Mouse (Mus musculus) embryonic fibroblast, embryonic 13.5 days (primary cell): ENCODE measurements around the gene Abl1. TPM values are rescaled to one million over a fixed set of nuclear protein-coding genes. Genes with fewer than 3 reads are reported as not detected.
A peak's percentile ranks its signal among the peaks of the same experiment; 100 is the strongest.

Experiments
- H3K27ac ChIP-seq: 2 replicates; pipeline ENCODE4 v1.5.1; 2012; ENCODE audit warnings: low read length, control low read depth, inconsistent platforms; ENCODE audit not compliant: insufficient read depth
- H3K4me1 ChIP-seq: 2 replicates; pipeline ENCODE4 v1.6.1; 2011; ENCODE audit warnings: low read length; ENCODE audit not compliant: control insufficient read depth, insufficient read depth
- H3K4me3 ChIP-seq: 2 replicates; pipeline ENCODE4 v1.5.1; 2011; ENCODE audit warnings: mild to moderate bottlenecking, control low read depth, low read length; ENCODE audit not compliant: insufficient read depth
- CTCF ChIP-seq: IDR thresholded peaks from 2 replicates; pipeline ENCODE4 v1.5.1; 2011; ENCODE audit warnings: mild to moderate bottlenecking, control low read depth, low read length, moderate library complexity, borderline replicate concordance; ENCODE audit not compliant: insufficient read depth
- POLR2A ChIP-seq: IDR thresholded peaks from 2 replicates; pipeline ENCODE4 v1.6.1; 2011; ENCODE audit warnings: low read depth, mild to moderate bottlenecking, control low read depth, low read length, moderate library complexity
- polyA plus RNA-seq: library from polyadenylated mRNA; stranded (reverse); fragments of >200 nt; gene quantifications from 2 replicates; pipeline ENCODE4 v1.2.4, GENCODE M21; 2011; ENCODE audit warnings: low read depth; ENCODE audit not compliant: missing spikeins, insufficient read length

Gene Abl1
- polyA plus RNA-seq, 1 experiment = 61.6 TPM

DNA sequence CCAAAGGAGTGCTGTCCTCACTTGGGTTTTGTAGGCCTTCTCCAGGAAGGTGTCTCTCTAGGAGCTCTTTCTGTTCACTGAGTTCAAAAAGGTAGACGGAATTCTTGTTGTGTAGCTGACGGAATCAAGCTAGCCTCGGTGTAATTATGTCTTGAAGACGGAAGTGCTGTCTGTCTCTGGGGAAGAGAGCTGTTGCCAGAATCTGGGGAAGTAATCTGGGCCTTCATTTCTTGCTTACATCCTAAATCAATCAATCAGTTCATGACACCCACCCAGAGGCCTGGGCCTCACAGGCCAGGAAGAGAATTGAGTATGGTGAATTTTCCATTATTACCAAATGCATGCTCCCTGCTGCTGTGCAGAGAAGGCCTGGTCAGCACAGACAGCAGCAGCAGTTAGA is 73.4 kb downstream of the Abl1 start:
- H3K27ac ChIP-seq = peak overlapping the region; percentile 95
- peak overlapping the region; percentile 96 for H3K4me3 ChIP-seq
- no peak for TF ChIP-seq CTCF
- no peak; the same call in 1 of the 2 replicates for TF ChIP-seq POLR2A
- H3K4me1 ChIP-seq = peaks cover 27% of the 10 kb centered on the region

DNA sequence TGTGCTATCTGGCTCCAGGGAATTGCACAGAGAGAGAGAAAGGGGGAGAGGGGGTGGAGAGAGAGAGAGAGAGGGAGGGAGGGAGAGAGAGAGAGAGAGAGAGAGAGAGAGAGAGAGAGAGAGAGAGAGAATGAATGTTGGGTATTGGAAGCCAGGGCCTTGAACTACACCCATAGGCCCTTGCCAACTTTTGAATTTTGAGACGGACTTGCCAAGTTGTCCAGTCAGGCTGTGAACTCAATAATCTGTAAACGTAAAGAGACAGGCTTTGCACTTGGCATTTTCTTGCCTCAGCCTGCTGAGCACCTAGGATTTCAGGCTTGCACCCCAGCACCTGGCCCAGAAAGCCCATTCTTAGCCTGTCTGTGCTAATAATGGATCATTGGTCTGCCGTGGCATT is 74.0 kb downstream of the Abl1 start:
- Histone ChIP-seq H3K4me1 (peaks cover 26% of the 10 kb centered on the region), H3K4me3 (peak overlapping the region; percentile 96), H3K27ac (no peak overlapping the region)
- TF ChIP-seq POLR2A (no peak), CTCF (no peak)

DNA sequence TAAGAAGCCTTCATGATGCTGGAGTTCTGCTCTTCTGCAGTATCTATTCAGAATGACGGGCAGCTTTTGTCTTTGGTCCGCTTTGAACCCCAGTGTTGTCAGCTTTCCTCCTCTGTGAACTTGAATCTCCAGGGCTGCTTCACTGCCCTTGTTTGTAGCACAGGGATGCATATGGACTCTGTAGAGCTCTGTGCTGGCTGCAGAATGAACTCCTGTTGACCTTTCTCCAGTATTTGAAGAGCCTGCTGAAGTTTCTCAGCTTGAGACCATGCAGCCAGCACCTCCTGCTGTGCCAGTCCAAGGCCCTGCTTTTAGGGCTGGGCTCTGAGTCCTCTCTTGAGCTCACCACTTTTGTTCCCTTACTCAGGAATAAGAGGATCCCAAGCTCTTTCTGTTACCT is 74.7 kb downstream of the Abl1 start:
- peaks cover 28% of the 10 kb centered on the region for H3K4me1 ChIP-seq
- H3K27ac ChIP-seq = no peak overlapping the region
- H3K4me3 ChIP-seq = peak overlapping the region; percentile 20
- TF ChIP-seq POLR2A (no peak), CTCF (no peak)

DNA sequence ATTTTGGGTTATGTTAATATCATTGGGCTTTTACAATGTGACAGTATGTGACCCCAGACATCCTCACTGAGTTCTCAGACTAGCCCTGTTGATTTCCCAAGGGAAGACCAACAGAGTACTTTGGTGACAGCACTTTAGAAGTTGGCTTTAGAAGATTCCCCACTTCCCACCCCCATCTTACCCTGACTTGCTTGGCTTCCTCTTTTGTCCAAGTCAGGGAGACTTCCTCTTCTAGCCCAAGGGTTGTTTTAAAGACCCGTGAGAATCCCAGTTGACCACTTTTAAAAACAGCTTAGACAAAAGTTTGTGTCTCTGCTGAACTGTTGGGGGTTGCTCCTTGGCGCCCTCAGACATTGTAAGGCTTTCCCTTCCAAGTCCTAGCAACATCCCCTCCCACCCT is 75.1 kb downstream of the Abl1 start:
- TF ChIP-seq CTCF (no peak), POLR2A (no peak)
- H3K4me1 ChIP-seq = peaks cover 27% of the 10 kb centered on the region
- H3K27ac ChIP-seq = no peak overlapping the region
- peak overlapping the region; percentile 20; the same call in 1 of the 2 replicates for H3K4me3 ChIP-seq

- Histone ChIP-seq H3K4me3 (no peak overlapping the region), H3K27ac (no peak overlapping the region), H3K4me1 (peaks cover 42% of the 10 kb centered on the region)
- TF ChIP-seq POLR2A (no peak), CTCF (no peak)
These were observed 78.9 kb downstream of the Abl1 start for GRCm38 (mm10) chr2:31767104-31767503.

DNA sequence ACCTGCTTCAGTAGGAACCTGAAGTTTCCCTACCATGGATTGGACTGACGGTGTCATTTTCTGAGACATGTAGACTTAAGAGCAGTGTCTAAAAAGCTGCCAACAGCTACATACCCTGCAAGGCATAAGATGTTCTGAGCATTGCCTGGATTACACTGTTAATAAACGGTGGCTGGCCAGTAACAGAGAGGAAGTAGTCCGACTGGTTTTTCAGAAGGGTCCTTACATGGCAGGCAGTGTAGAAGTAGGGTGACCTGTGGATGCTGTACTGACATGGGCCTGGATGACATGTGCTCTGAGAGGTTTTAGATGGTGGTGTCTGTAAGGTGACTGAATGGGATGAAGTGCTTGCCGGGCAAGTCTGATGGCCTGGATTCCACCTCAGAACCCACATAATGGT is 79.6 kb downstream of the Abl1 start:
- H3K27ac ChIP-seq = no peak overlapping the region; the same call in 1 of the 2 replicates
- no peak overlapping the region for H3K4me3 ChIP-seq
- TF ChIP-seq CTCF (no peak), POLR2A (no peak)
- H3K4me1 ChIP-seq = peaks cover 42% of the 10 kb centered on the region

DNA sequence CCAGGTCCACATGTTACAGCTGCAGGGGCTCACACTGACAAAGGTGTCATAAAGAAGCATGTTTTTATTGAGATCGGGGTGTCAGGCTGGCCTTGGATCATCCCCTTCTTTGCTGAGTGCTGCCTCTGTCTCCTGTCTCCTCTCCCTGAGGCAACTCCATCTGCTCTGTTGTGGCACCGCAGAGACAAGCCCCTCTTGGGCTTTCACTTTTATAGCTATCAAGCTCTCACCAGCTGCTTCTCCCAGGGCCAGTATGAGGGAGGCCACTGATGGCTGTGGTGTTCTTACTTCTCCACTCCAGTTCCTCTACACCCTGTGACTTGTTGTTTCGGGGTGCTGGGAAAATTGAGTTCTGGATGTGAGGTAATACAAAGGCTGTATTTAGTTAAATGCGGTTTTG is 80.9 kb downstream of the Abl1 start:
- Histone ChIP-seq H3K4me3 (no peak overlapping the region), H3K4me1 (peaks cover 38% of the 10 kb centered on the region), H3K27ac (peak overlapping the region; percentile 85)
- TF ChIP-seq POLR2A (no peak), CTCF (no peak)

DNA sequence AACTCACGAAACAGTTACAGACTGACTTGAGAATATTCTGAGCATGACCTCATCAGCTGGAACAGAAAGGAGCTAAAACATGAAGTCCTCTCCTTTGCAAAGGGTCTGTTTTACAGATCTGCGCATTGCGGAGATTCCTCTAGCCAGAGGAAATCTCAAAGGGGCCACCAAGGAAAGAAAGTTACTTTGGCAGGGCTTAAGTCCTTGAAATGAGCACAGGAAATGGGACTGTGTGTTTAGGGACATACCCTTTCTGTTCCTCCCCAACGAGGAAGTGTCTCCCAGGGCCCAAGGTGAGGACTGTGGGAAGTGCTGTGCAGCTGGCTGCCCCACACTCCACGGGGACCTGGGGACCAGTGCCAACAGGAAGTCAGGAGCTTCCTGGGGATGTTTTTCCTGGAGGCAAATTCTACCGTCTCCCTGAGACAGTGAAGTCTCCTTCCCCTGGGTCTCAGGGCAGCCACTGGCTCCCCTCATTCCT is 81.5 kb downstream of the Abl1 start:
- Histone ChIP-seq H3K4me3 (no peak overlapping the region), H3K4me1 (peaks cover 38% of the 10 kb centered on the region), H3K27ac (peak overlapping the region; percentile 85)
- TF ChIP-seq POLR2A = no peak
- TF ChIP-seq CTCF = no peak

GRCm38 (mm10) chr2:31770781-31771441 is 82.7 kb downstream of the Abl1 start:
- Histone ChIP-seq H3K27ac (peak overlapping the region; percentile 92), H3K4me1 (peaks cover 36% of the 10 kb centered on the region), H3K4me3 (no peak overlapping the region)
- no peak for TF ChIP-seq CTCF
- TF ChIP-seq POLR2A = no peak

- Histone ChIP-seq H3K4me1 (peaks cover 6% of the 10 kb centered on the region), H3K27ac (peak overlapping the region; percentile 0; the same call in 1 of the 2 replicates), H3K4me3 (no peak overlapping the region)
- no peak for TF ChIP-seq CTCF
These were observed 88.3 kb downstream of the Abl1 start for GRCm38 (mm10) chr2:31776479-31776878.

- H3K4me1 ChIP-seq = no peaks in the 10 kb centered on the region
- no peak overlapping the region for H3K27ac ChIP-seq
- no peak overlapping the region for H3K4me3 ChIP-seq
- TF ChIP-seq POLR2A (no peak), CTCF (no peak)
These were observed 91.1 kb downstream of the Abl1 start for GRCm38 (mm10) chr2:31779258-31779657.
